In the genomic region with DNA sequence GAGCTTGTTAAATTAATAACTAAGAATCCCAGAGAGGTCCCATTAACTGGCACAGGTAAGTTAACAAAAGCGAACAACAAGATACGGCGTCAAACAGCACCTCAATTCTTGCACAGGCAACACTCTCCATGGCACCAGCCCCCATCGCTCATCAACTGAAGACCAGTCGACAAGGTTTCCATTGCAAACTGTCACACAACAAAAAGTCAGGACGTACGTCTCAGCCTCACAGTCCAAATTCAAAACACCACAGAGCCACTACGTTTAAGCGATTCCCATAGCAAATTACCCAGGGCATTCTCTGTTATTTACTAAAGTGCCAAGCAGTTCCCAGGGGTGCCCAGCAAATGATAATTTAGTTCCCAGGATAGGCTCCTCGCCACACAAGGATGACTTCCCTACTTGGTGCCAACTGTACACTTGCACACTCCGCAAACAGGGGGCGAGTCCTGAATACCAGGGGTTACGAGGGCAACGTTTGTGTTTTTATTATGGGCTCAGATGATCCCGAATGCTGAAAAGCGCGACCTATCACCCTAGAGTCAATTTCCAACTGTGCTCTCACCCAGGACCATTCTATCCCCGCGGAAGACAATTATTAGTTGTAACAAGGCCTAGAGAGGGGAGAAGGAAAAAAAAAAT, we compare ENCODE assay signal across 8 mouse cellular contexts. TPM values are rescaled to one million over a fixed set of nuclear protein-coding genes. Genes with fewer than 3 reads are reported as not detected.
DNase-seq lines count a peak whose midpoint lies in the region; ATAC-seq and TF ChIP-seq lines count a peak whose summit lies in the region.

No protein-coding gene starts in this region.

- 5% methylated on average over 19 of the region's 19 CpGs for WGBS in bone marrow, adult 2 months
- WGBS in forebrain, embryonic 12.5 days = 1% methylated on average over 19 of the region's 19 CpGs
- WGBS in hindbrain, postnatal 0 days = 2% methylated on average over 19 of the region's 19 CpGs
- WGBS in liver, embryonic 12.5 days (ENCODE audit: insufficient replicate concordance) = 4% methylated on average over 19 of the region's 19 CpGs
- 2% methylated on average over 19 of the region's 19 CpGs for WGBS in neural tube, embryonic 13.5 days

- TF ChIP-seq CTCF in bone marrow, adult 2 months (IDR thresholded peaks at IDR 0.05; ENCODE audit: control insufficient read depth, insufficient read depth, low read length) = no peak
- 0 out of 2 replicates have a peak, but pooled peaks have one; percentile 1 for TF ChIP-seq CTCF in hindbrain, postnatal 0 days (IDR thresholded peaks at IDR 0.05; ENCODE audit: low read depth)

- peak overlapping the region; percentile 57 for H3K4me3 ChIP-seq in bone marrow, adult 2 months (replicated peaks; ENCODE audit: control insufficient read depth, low read depth, low read length)
- peak overlapping the region; percentile 97 for H3K4me3 ChIP-seq in forebrain, embryonic 12.5 days (replicated peaks)
- peak overlapping the region; percentile 83 for H3K4me3 ChIP-seq in hindbrain, postnatal 0 days (ENCODE audit: low read length)
- peak overlapping the region; percentile 93 for H3K4me3 ChIP-seq in liver, embryonic 12.5 days
- peak overlapping the region; percentile 96 for H3K4me3 ChIP-seq in neural tube, embryonic 13.5 days

- no peaks in the 10 kb centered on the region for H3K4me1 ChIP-seq in bone marrow, adult 2 months (ENCODE audit: control insufficient read depth, insufficient read depth, low read length)
- peaks cover 24% of the 10 kb centered on the region for H3K4me1 ChIP-seq in forebrain, embryonic 12.5 days
- H3K4me1 ChIP-seq in hindbrain, postnatal 0 days (ENCODE audit: insufficient read depth, low read length) = peaks cover 12% of the 10 kb centered on the region; the same call in 1 of the 2 replicates
- peaks cover 45% of the 10 kb centered on the region for H3K4me1 ChIP-seq in liver, embryonic 12.5 days
- peaks cover 40% of the 10 kb centered on the region for H3K4me1 ChIP-seq in neural tube, embryonic 13.5 days (replicated peaks)

- peak; percentile 4 for DNase-seq in spleen, adult 12 weeks (ENCODE audit: low spot score)
- no peak for DNase-seq in spleen, postnatal 4 days (ENCODE audit: low spot score in 2 of 2)
- DNase-seq in hindbrain, postnatal 0 days (ENCODE audit: low spot score) = peak; percentile 34
- DNase-seq in right cerebral cortex, postnatal 36 days (ENCODE audit: low spot score in 2 of 2) = no peak

- no peak for TF ChIP-seq POLR2A in bone marrow, adult 2 months (IDR thresholded peaks at IDR 0.05; ENCODE audit: borderline replicate concordance, control insufficient read depth, low read depth, low read length)

- no peak overlapping the region for H3K27ac ChIP-seq in bone marrow, adult 2 months (ENCODE audit: control insufficient read depth, insufficient read depth, low read depth, low read length, poor library complexity)
- peak overlapping the region; percentile 99; the same call in 1 of the 2 replicates for H3K27ac ChIP-seq in forebrain, embryonic 12.5 days
- H3K27ac ChIP-seq in hindbrain, postnatal 0 days = peak overlapping the region; percentile 100
- peak overlapping the region; percentile 87 for H3K27ac ChIP-seq in liver, embryonic 12.5 days
- peak overlapping the region; percentile 100 for H3K27ac ChIP-seq in neural tube, embryonic 13.5 days (replicated peaks)

- H3K27me3 ChIP-seq in forebrain, embryonic 12.5 days = no peaks in the 10 kb centered on the region
- H3K27me3 ChIP-seq in hindbrain, postnatal 0 days (ENCODE audit: insufficient read depth, low read length) = no peaks in the 10 kb centered on the region
- no peaks in the 10 kb centered on the region for H3K27me3 ChIP-seq in liver, embryonic 12.5 days (replicated peaks)
- no peaks in the 10 kb centered on the region for H3K27me3 ChIP-seq in neural tube, embryonic 13.5 days

- no peak for ATAC-seq in forebrain, embryonic 12.5 days (ENCODE audit: low FRiP score)
- ATAC-seq in hindbrain, postnatal 0 days = no peak
- no peak for ATAC-seq in liver, embryonic 12.5 days
- ATAC-seq in neural tube, embryonic 13.5 days (ENCODE audit: low read depth) = no peak

- peak overlapping the region; percentile 95 for H3K9ac ChIP-seq in forebrain, embryonic 12.5 days
- peak overlapping the region; percentile 94 for H3K9ac ChIP-seq in hindbrain, postnatal 0 days (replicated peaks; ENCODE audit: low read length)
- H3K9ac ChIP-seq in liver, embryonic 12.5 days = peak overlapping the region; percentile 92
- H3K9ac ChIP-seq in neural tube, embryonic 13.5 days = peak overlapping the region; percentile 98

- H3K4me2 ChIP-seq in forebrain, embryonic 12.5 days = peak overlapping the region; percentile 76
- H3K4me2 ChIP-seq in hindbrain, postnatal 0 days (ENCODE audit: low read depth, low read length) = peak overlapping the region; percentile 65
- peak overlapping the region; percentile 86 for H3K4me2 ChIP-seq in liver, embryonic 12.5 days
- peak overlapping the region; percentile 87 for H3K4me2 ChIP-seq in neural tube, embryonic 13.5 days

- H3K36me3 ChIP-seq in forebrain, embryonic 12.5 days (replicated peaks) = no peaks in the 10 kb centered on the region
- H3K36me3 ChIP-seq in hindbrain, postnatal 0 days (ENCODE audit: insufficient read depth, low read length) = no peaks in the 10 kb centered on the region
- H3K36me3 ChIP-seq in liver, embryonic 12.5 days = no peaks in the 10 kb centered on the region
- no peaks in the 10 kb centered on the region for H3K36me3 ChIP-seq in neural tube, embryonic 13.5 days

- no peaks in the 10 kb centered on the region for H3K9me3 ChIP-seq in forebrain, embryonic 12.5 days
- H3K9me3 ChIP-seq in hindbrain, postnatal 0 days (ENCODE audit: low read length) = no peaks in the 10 kb centered on the region
- no peaks in the 10 kb centered on the region for H3K9me3 ChIP-seq in liver, embryonic 12.5 days (replicated peaks)
- H3K9me3 ChIP-seq in neural tube, embryonic 13.5 days = no peaks in the 10 kb centered on the region

RNA-seq across cellular contexts. Expression of gene Lrp6, which starts 1.0 kb away (rescaled TPM):
- 9.2 and 17.1 TPM in 2 replicates for polyA plus RNA-seq in bone marrow, adult 2 months (2011; ENCODE audit: insufficient read depth, insufficient read length, low replicate concordance, missing spikeins)
- 32.0 and 33.3 TPM in 2 replicates for polyA plus RNA-seq in forebrain, embryonic 12.5 days (2016; fragmentation: Nextera tagmentation; extraction: Ambion mirVana)
- total RNA-seq in hindbrain, postnatal 0 days (2014; rRNA removed) = 23.9 and 26.1 TPM in 2 replicates
- polyA plus RNA-seq in hindbrain, postnatal 0 days (2015; fragmentation: Nextera tagmentation; extraction: Ambion mirVana) = 12.1 and 13.0 TPM in 2 replicates
- polyA plus RNA-seq in liver, embryonic 12.5 days (2016; fragmentation: Nextera tagmentation; extraction: Ambion mirVana) = 12.6 and 13.1 TPM in 2 replicates
- polyA plus RNA-seq in neural tube, embryonic 13.5 days (2015; fragmentation: Nextera tagmentation; extraction: Ambion mirVana) = 20.8 and 24.5 TPM in 2 replicates

Comparison
In these comparisons a context has a peak if more than half of its experiments do, and no peak if none do; other contexts are left out.
1. DNase-seq: peak in spleen, adult 12 weeks (single experiment) and hindbrain, postnatal 0 days (single experiment); none in spleen, postnatal 4 days (0 of 2) and right cerebral cortex, postnatal 36 days (0 of 2).
2. Peak in every context shown above with its lines, with median percentiles within 50 percentile points of each other: H3K4me3 ChIP-seq, H3K4me2 ChIP-seq and H3K9ac ChIP-seq.